Mouse (Mus musculus): ENCODE results near the gene Cyp2d11. TPM values are rescaled to one million over a fixed set of nuclear protein-coding genes. Genes with fewer than 3 reads are reported as not detected.

Gene Cyp2d11
- not detected for total RNA-seq (2023)

GRCm38 (mm10) chr15:82393922-82394321 is at the start of gene Cyp2d11:
Gene Cyp2d11 (minus strand): TSS chr15:82394022.

GRCm38 (mm10) chr15:82433137-82433536 is 39.3 kb upstream of the Cyp2d11 start, which contains the start of gene Cyp2d9:
Gene Cyp2d9 (plus strand): TSS chr15:82433437.

GRCm38 (mm10) chr15:82406981-82407380 is 13.2 kb upstream of the Cyp2d11 start, which contains the start of gene Cyp2d10:
Gene Cyp2d10 (minus strand): TSS chr15:82407195.

GRCm38 (mm10) chr15:82379871-82380713 is 13.7 kb downstream of the Cyp2d11 start, which contains the start of gene Cyp2d22:
Gene Cyp2d22 (minus strand): TSS chr15:82380260.

DNA sequence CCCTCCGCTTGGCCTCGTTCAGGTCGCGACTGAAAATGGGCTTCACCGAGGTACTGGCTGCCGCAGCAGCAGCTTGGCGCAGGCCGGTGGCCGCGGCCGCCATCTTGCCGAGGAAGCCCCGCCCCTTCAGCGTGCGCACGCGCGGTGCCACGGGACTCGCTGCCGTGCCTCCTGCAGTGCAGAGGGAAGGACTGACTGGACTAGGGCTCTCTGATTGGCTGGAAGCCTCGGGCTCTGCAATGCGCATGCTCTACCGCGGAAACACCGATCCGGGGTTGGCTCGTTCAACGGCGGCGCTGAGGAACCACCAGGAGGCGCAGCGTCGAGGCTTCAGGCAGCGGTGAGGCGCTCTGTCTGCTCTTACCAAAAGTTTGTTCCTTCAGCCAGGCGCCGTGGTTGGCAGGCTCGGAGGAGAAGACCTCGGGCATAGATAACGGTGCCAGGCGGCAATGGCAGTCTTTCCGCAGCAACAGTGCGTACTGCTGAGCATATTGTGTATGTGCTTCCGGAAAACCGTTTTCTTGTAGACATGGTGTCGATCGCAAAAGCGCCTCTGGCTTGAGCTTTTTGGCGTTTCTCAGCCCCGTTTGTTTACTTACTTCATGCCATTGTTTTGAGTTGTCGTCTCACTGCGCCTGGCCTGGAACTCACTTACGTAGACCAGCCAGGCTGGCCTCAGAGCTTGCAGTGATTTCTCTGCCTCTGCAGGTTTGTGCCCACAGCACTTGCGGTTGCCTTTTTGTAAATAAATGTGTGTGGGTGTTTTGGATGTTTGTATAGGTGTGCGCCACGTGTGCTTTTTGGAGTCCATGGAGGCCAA is 39.5 kb downstream of the Cyp2d11 start, which contains the start of gene Ndufa6:
Ndufa6 (minus strand) TSS at position 197 of the 820 bp plus-strand sequence.

Other genes with a start within 250 kb of the Cyp2d11 start
- gene Srebf2, start 246.8 kb downstream of the Cyp2d11 start, total RNA-seq (2023): 184 TPM
- 0.77 TPM for gene Shisa8, start 181.2 kb downstream of the Cyp2d11 start, total RNA-seq (2023)
- gene Tnfrsf13c, start 169.7 kb downstream of the Cyp2d11 start, total RNA-seq (2023): 15.5 TPM
- 0.83 TPM for gene Cenpm, start 149.3 kb downstream of the Cyp2d11 start, total RNA-seq (2023)
- not detected for gene 1500009C09Rik, start 141.6 kb downstream of the Cyp2d11 start, total RNA-seq (2023)
- not detected for gene Sept3, start 119.1 kb downstream of the Cyp2d11 start, total RNA-seq (2023)
- not detected for gene Wbp2nl, start 95.1 kb downstream of the Cyp2d11 start, total RNA-seq (2023)
- 55.5 TPM for gene Naga, start 55.1 kb downstream of the Cyp2d11 start, total RNA-seq (2023)
- gene Pheta2, start 55.1 kb downstream of the Cyp2d11 start, total RNA-seq (2023): 1.1 TPM
- gene Smdt1, start 55.1 kb downstream of the Cyp2d11 start, total RNA-seq (2023): 85.9 TPM
- gene Ndufa6, start 39.7 kb downstream of the Cyp2d11 start, total RNA-seq (2023): 128 TPM
- gene Cyp2d22, start 13.8 kb downstream of the Cyp2d11 start, total RNA-seq (2023): 6.2 TPM
- not detected for gene Cyp2d10, start 13.2 kb upstream of the Cyp2d11 start, total RNA-seq (2023)
- gene Cyp2d9, start 39.4 kb upstream of the Cyp2d11 start, total RNA-seq (2023): not detected
- not detected for gene Cyp2d12, start 161.1 kb upstream of the Cyp2d11 start, total RNA-seq (2023)
- gene Cyp2d34, start 226.9 kb upstream of the Cyp2d11 start, total RNA-seq (2023): not detected

Measured in CD8-positive naive resting alpha-beta T cell, adult 57 days (primary cell).